Mouse (Mus musculus): ENCODE results near the gene Mbtps2. TPM values are rescaled to one million over a fixed set of nuclear protein-coding genes. Genes with fewer than 3 reads are reported as not detected.

The Mbtps2 gene
- polyA plus RNA-seq, 1 experiment, result 41.3 TPM

DNA sequence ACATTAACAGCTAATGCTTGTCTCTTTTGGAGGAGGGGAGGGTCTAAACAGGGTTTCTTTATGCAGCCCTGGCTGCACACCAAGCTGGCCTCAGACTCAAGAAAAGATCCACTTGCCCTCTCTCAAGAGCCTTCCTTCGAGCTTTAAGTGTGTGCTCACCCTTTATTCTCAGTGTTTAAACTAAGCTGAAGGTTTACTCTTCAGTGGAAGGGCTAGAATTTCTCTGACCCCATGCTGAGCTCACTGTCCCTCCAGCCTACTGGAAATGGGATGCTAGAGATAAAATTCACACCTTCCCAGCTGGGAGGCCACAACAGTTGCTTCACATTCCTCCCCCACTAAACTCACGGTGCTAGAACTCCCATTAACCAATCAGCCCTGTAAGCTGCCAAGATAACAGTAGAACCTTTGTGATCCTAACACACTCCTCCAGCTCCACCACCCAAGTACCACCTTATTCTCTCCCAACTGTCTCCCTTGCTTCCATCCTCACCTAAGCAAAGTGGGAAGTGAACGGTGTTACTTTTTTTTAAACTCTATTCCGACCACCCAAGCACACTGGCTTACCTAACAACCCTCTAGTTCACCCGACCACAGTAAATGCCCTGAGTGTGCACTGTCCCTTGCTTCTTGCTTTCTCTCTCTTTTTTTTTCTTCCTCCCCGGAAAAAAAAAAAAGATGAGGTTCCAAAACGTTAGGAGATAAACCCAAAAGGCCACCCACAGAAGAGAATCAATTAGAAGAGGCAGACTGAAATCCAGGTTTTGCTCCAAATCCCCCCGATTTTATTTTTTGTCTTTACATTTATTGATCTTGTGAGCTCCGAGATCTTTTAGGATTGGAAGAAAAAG is 108.4 kb downstream of the Mbtps2 start:
- TF ChIP-seq CTCF (IDR thresholded peaks at IDR 0.05; ENCODE audit: borderline replicate concordance, insufficient read depth, low read length) (no peak), POLR2A (IDR thresholded peaks at IDR 0.05; ENCODE audit: low read depth, low read length) (no peak)
- Histone ChIP-seq H3K4me1 (ENCODE audit: control insufficient read depth, insufficient read depth, low read length) (0 out of 2 replicates have a peak, but pooled peaks cover 2% of the 10 kb centered on the region), H3K4me3 (ENCODE audit: insufficient read depth, low read length) (peak overlapping the region; percentile 52), H3K27ac (ENCODE audit: insufficient read depth, low read length) (no peak overlapping the region)

DNA sequence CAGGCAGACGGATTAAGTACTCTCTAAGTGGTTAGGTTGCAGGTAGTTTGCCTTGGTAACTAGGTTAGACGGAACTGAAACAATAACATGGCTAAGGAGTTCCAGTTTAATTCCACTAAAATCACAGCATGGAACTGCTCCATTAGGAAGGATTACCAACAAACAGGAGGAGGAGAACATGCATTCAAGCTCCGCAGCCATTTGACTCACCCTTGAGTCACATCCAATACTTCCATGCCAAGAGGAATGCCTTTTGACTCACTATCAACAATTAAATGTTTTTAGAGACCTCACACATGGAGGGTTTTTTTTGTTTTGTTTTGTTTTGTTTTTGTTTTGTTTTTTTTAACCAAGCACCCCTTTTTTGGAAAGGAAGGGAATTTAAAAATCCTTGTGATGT is 109.7 kb downstream of the Mbtps2 start:
- H3K4me3 ChIP-seq (ENCODE audit: insufficient read depth, low read length), result no peak overlapping the region
- H3K27ac ChIP-seq (ENCODE audit: insufficient read depth, low read length), result no peak overlapping the region
- TF ChIP-seq CTCF (IDR thresholded peaks at IDR 0.05; ENCODE audit: borderline replicate concordance, insufficient read depth, low read length), result no peak
- no peak for TF ChIP-seq POLR2A (IDR thresholded peaks at IDR 0.05; ENCODE audit: low read depth, low read length)
- H3K4me1 ChIP-seq (ENCODE audit: control insufficient read depth, insufficient read depth, low read length), result 0 out of 2 replicates have a peak, but pooled peaks cover 2% of the 10 kb centered on the region

DNA sequence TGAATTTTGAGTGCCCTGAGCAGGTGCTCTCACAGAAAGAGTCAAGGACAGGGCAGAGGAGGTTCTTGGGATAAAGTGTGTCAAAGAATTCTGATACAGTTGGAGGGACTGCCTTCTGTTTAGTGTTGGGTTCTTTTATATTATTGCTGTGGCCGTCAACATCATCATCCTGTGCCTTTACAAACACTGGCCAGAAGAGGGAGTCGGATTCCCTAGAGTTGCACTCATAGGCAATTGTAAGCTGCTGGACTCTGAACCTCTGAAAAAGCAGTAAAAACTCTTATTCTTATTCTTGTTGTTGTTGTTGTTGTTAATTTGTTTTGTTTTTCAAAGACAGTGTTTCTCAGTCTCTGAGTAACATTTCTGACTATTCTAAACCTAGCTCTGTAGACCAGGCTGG is 111.8 kb downstream of the Mbtps2 start:
- TF ChIP-seq CTCF (IDR thresholded peaks at IDR 0.05; ENCODE audit: borderline replicate concordance, insufficient read depth, low read length) (no peak), POLR2A (IDR thresholded peaks at IDR 0.05; ENCODE audit: low read depth, low read length) (no peak)

More for the DNA sequence above, 111.8 kb downstream of the Mbtps2 start:
- Histone ChIP-seq H3K4me3 (ENCODE audit: insufficient read depth, low read length) (no peak overlapping the region), H3K4me1 (ENCODE audit: control insufficient read depth, insufficient read depth, low read length) (0 out of 2 replicates have a peak, but pooled peaks cover 2% of the 10 kb centered on the region), H3K27ac (ENCODE audit: insufficient read depth, low read length) (no peak overlapping the region)

Other genes starting within 250 kb of the Mbtps2 start
- gene Phex, start 183.4 kb downstream of the Mbtps2 start, polyA plus RNA-seq (2011; ENCODE audit: insufficient read length, low read depth, missing spikeins), result 0.20 and 0.49 TPM in 2 replicates
- 26.5 and 26.7 TPM in 2 replicates for gene Sms, start 106.4 kb downstream of the Mbtps2 start, polyA plus RNA-seq (2011; ENCODE audit: insufficient read length, low read depth, missing spikeins)
- 0.47 and 2.2 TPM in 2 replicates for gene Yy2, start 29.7 kb downstream of the Mbtps2 start, polyA plus RNA-seq (2011; ENCODE audit: insufficient read length, low read depth, missing spikeins)
- not detected in 2 replicates for gene Smpx, start 100.2 kb upstream of the Mbtps2 start, polyA plus RNA-seq (2011; ENCODE audit: insufficient read length, low read depth, missing spikeins)
- not detected in 2 replicates for gene Klhl34, start 219.7 kb upstream of the Mbtps2 start, polyA plus RNA-seq (2011; ENCODE audit: insufficient read length, low read depth, missing spikeins)

All from embryonic fibroblast, embryonic 13.5 days (primary cell).